Mouse (Mus musculus): ENCODE results near the gene Acat2. TPM values are rescaled to one million over a fixed set of nuclear protein-coding genes. Genes with fewer than 3 reads are reported as not detected.

Gene Acat2
- 6.1 TPM for polyA plus RNA-seq (2014; fragmentation: Illumina TruSeq; extraction: RNeasy Lipid Tissue Mini Kit (QIAGEN cat#74804); ENCODE audit: low read depth, low replicate concordance)

GRCm38 (mm10) chr17:12960331-12960873 is at the start of gene Acat2:
Gene Acat2, minus strand, starts transcription at chr17:12960747.

GRCm38 (mm10) chr17:13006546-13006945 is 46.0 kb upstream of the Acat2 start, which contains the start of gene Sod2:
Gene Sod2, plus strand, starts transcription at chr17:13006846.

DNA sequence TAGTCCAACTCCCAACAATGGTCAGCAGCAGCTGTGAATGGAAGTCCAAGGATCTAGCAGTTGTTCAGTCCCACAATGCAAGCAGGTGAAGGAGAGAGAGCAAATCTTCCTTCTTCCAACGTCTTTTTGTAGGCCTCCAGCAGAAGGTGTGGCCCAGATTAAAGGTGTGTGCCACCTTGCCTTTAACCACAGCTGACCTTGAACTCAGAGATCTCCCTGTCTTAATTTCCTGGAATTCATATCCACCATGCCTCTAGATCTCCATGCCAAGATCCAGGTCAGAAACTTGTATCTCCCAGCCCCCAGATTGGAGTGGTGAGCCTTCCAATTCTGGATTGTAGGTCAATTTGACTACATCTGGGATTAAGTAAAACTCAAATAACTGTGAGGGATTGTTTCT is 33.5 kb upstream of the Acat2 start, which contains the start of gene Wtap:
Gene Wtap (minus strand): TSS at position 101 of the 400 bp plus-strand sequence.

GRCm38 (mm10) chr17:12940151-12940805 is 20.3 kb downstream of the Acat2 start, which contains the start of gene Acat3:
Gene Acat3, minus strand, starts transcription at chr17:12940600.

DNA sequence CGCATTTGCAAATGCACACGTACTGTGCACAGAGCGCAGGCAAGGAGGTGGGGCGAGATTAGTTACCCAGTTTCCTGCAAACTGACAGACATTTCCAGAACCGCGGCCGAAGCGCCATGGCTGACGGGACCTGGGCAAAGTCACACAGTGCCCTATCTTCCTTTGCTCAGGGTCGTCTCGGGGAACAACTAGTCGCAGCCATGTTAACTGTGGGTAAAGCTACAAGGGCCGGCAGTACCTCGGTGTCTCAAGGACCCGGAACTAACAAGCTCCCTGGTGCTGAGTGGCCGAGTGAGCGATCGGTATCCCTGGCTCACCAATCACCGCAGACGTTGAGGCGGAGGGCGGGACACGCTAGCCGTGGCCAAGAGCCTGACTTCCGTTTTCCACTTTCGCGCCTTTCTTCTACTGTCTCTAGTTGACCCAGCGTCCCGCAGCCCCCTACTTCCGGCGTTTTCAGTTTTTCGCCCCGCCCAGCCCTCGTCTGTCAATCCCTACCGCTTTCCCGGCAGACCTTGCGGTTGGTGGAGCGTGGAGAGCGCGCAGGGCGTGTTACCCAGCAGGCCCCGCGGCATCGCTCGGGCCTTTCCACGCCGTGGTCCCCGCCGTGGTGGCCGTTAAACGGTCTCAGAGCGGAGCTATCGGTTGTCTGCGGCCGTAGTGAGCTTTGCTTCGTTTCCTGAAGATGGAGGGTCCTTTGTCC is 44.5 kb downstream of the Acat2 start, which contains the start of gene Mrpl18:
Gene Mrpl18 (minus strand): TSS at position 465 of the 703 bp plus-strand sequence.

GRCm38 (mm10) chr17:12915488-12915880 is 45.1 kb downstream of the Acat2 start, which contains the start of gene Tcp1:
Gene Tcp1, plus strand, starts transcription at chr17:12915701.

GRCm38 (mm10) chr17:12909361-12910280 is 50.9 kb downstream of the Acat2 start, which contains the start of gene Pnldc1:
Gene Pnldc1, minus strand, starts transcription at chr17:12910230.

Other genes starting within 250 kb of the Acat2 start
- gene Igf2r, start 191.1 kb downstream of the Acat2 start, polyA plus RNA-seq (2014; fragmentation: Illumina TruSeq; extraction: RNeasy Lipid Tissue Mini Kit (QIAGEN cat#74804); ENCODE audit: low read depth, low replicate concordance) = 54.0 TPM
- 1.4 TPM for gene Mas1, start 92.6 kb downstream of the Acat2 start, polyA plus RNA-seq (2014; fragmentation: Illumina TruSeq; extraction: RNeasy Lipid Tissue Mini Kit (QIAGEN cat#74804); ENCODE audit: low read depth, low replicate concordance)
- 7.3 TPM for gene Mrgprh, start 84.7 kb downstream of the Acat2 start, polyA plus RNA-seq (2014; fragmentation: Illumina TruSeq; extraction: RNeasy Lipid Tissue Mini Kit (QIAGEN cat#74804); ENCODE audit: low read depth, low replicate concordance)
- 1.6 TPM for gene Pnldc1, start 50.5 kb downstream of the Acat2 start, polyA plus RNA-seq (2014; fragmentation: Illumina TruSeq; extraction: RNeasy Lipid Tissue Mini Kit (QIAGEN cat#74804); ENCODE audit: low read depth, low replicate concordance)
- 166 TPM for gene Tcp1, start 45.0 kb downstream of the Acat2 start, polyA plus RNA-seq (2014; fragmentation: Illumina TruSeq; extraction: RNeasy Lipid Tissue Mini Kit (QIAGEN cat#74804); ENCODE audit: low read depth, low replicate concordance)
- 171 TPM for gene Mrpl18, start 44.4 kb downstream of the Acat2 start, polyA plus RNA-seq (2014; fragmentation: Illumina TruSeq; extraction: RNeasy Lipid Tissue Mini Kit (QIAGEN cat#74804); ENCODE audit: low read depth, low replicate concordance)
- gene Acat3, start 20.1 kb downstream of the Acat2 start, polyA plus RNA-seq (2014; fragmentation: Illumina TruSeq; extraction: RNeasy Lipid Tissue Mini Kit (QIAGEN cat#74804); ENCODE audit: low read depth, low replicate concordance) = 0.52 TPM
- gene Wtap, start 33.4 kb upstream of the Acat2 start, polyA plus RNA-seq (2014; fragmentation: Illumina TruSeq; extraction: RNeasy Lipid Tissue Mini Kit (QIAGEN cat#74804); ENCODE audit: low read depth, low replicate concordance) = 43.6 TPM
- gene Sod2, start 46.1 kb upstream of the Acat2 start, polyA plus RNA-seq (2014; fragmentation: Illumina TruSeq; extraction: RNeasy Lipid Tissue Mini Kit (QIAGEN cat#74804); ENCODE audit: low read depth, low replicate concordance) = 703 TPM
- not detected for gene Gpr31b, start 91.5 kb upstream of the Acat2 start, polyA plus RNA-seq (2014; fragmentation: Illumina TruSeq; extraction: RNeasy Lipid Tissue Mini Kit (QIAGEN cat#74804); ENCODE audit: low read depth, low replicate concordance)
- not detected for gene Tcp10b, start 100.4 kb upstream of the Acat2 start, polyA plus RNA-seq (2014; fragmentation: Illumina TruSeq; extraction: RNeasy Lipid Tissue Mini Kit (QIAGEN cat#74804); ENCODE audit: low read depth, low replicate concordance)
- gene Unc93a, start 171.1 kb upstream of the Acat2 start, polyA plus RNA-seq (2014; fragmentation: Illumina TruSeq; extraction: RNeasy Lipid Tissue Mini Kit (QIAGEN cat#74804); ENCODE audit: low read depth, low replicate concordance) = not detected

Data from heart, adult 10 weeks (tissue).